Mouse (Mus musculus) kidney, postnatal 0 days (tissue): ENCODE results near the gene Fstl5. TPM values are rescaled to one million over a fixed set of nuclear protein-coding genes. Genes with fewer than 3 reads are reported as not detected.

Experiments
- ATAC-seq: fragments of 200-750 bp; cut with Nextera tagmentation; replicated peaks from 2 replicates; pipeline ENCODE4 v1.8.0; 2017; ENCODE audit warnings: low read depth, moderate number of reproducible peaks, moderate TSS enrichment, moderate library complexity; ENCODE audit not compliant: low FRiP score
- DNase-seq: peaks from one replicate; pipeline ENCODE4 v3.0.0-alpha.2; 2016; ENCODE audit warnings: low spot score
- H3K27ac ChIP-seq: fragments of 300-500 bp; sonication (generic); 2 replicates; pipeline ENCODE4 v1.5.1; 2014; ENCODE audit warnings: mild to moderate bottlenecking
- H3K27me3 ChIP-seq: fragments of 300-500 bp; sonication (generic); 2 replicates; pipeline ENCODE4 v1.6.1; 2014; ENCODE audit warnings: low read length, mixed read lengths; ENCODE audit not compliant: insufficient read depth
- H3K36me3 ChIP-seq: fragments of 300-500 bp; sonication (generic); 2 replicates; pipeline ENCODE4 v1.6.1; 2014; ENCODE audit warnings: low read length, mixed read lengths; ENCODE audit not compliant: insufficient read depth
- H3K4me1 ChIP-seq: fragments of 300-500 bp; sonication (generic); replicated peaks from 2 replicates; pipeline ENCODE4 v1.6.1; 2014; ENCODE audit warnings: antibody characterized with exemption, low read length, mixed read lengths; ENCODE audit not compliant: insufficient read depth
- H3K4me2 ChIP-seq: fragments of 300-500 bp; sonication (generic); 2 replicates; pipeline ENCODE4 v1.6.1; 2014; ENCODE audit warnings: mild to moderate bottlenecking, low read length, moderate library complexity, mixed read lengths
- H3K4me3 ChIP-seq: fragments of 300-500 bp; sonication (generic); replicated peaks from 2 replicates; pipeline ENCODE4 v1.5.1; 2014; ENCODE audit warnings: low read depth, low read length
- H3K9ac ChIP-seq: fragments of 300-500 bp; sonication (generic); 2 replicates; pipeline ENCODE4 v1.6.1; 2014; ENCODE audit warnings: low read depth, low read length
- H3K9me3 ChIP-seq: fragments of 300-500 bp; sonication (generic); replicated peaks from 2 replicates; pipeline ENCODE4 v1.6.1; 2016; ENCODE audit warnings: low read length, inconsistent platforms, mixed read lengths
- CTCF ChIP-seq: IDR thresholded peaks from 2 replicates; pipeline ENCODE4 v1.5.1; 2016; ENCODE audit warnings: antibody characterized with exemption, low read depth, mild to moderate bottlenecking, moderate library complexity
- WGBS: fragments of 180-500 bp; shearing (Covaris S2); extraction: QIAGEN DNeasy Blood & Tissue Kit; methylation state at CpG from one replicate; pipeline ENCODE4 v1.1.7; 2014; 5-methylcytosine and 5-hydroxymethylcytosine counted together
- polyA plus RNA-seq: library from polyadenylated mRNA; unstranded; fragments of >200 nt; fragmentation: Nextera tagmentation; extraction: Ambion mirVana; gene quantifications from 2 replicates; pipeline ENCODE4 v1.2.1, GENCODE M21; 2015

Gene Fstl5
- polyA plus RNA-seq, 1 experiment from 2014 or later, result not detected

DNA sequence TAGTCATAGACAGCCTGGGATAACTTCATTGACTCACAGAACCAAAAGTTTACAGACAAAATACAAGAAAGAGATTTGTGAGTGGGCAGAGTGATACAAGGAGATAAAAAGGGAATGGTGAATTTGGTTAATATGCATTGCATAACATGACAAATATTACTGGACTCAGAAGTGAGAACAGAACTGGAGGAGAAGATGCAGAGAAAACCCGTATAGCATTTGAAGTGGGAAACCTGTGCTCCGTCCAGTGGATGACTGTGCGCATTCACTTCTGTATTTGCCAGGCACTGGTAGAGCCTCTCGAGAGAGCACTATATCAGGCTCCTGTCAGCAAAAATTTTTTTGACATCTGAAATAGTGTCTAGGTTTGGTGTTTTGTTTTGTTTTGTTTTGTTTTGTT is 245.5 kb downstream of the Fstl5 start:
- Histone ChIP-seq H3K27ac (no peak overlapping the region), H3K9ac (no peak overlapping the region), H3K4me3 (no peak overlapping the region), H3K9me3 (no peaks in the 10 kb centered on the region), H3K4me1 (no peaks in the 10 kb centered on the region), H3K4me2 (no peak overlapping the region), H3K36me3 (no peaks in the 10 kb centered on the region), H3K27me3 (no peaks in the 10 kb centered on the region)
- no peak for TF ChIP-seq CTCF
- no peak for DNase-seq
- WGBS, result 91% methylated on average over 4 of the region's 4 CpGs
- ATAC-seq, result no peak

DNA sequence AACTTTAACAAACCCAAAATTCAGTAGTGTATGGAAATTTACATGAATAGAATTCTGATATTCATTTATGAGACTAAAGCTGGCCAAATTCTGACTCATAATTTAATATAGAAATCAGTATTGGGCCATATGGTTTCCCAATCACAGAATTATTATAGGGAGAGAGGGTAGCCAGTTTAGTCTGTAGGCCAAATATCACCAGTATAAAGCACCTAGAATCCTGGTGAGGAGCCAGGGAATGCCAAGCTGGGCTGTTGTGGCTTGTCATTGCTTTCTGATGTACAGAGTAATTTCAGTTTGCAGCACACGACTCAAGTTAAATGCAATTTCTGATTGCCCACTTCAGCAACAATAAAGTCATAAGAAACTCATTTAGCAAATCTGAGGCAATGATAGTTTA is 248.4 kb downstream of the Fstl5 start:
- H3K36me3 ChIP-seq, result no peaks in the 10 kb centered on the region
- DNase-seq, result no peak
- 82% methylated on average over 1 of the region's 1 CpGs for WGBS
- H3K27ac ChIP-seq, result no peak overlapping the region
- no peak overlapping the region for H3K4me3 ChIP-seq
- ATAC-seq, result no peak
- H3K9me3 ChIP-seq, result no peaks in the 10 kb centered on the region
- H3K27me3 ChIP-seq, result no peaks in the 10 kb centered on the region
- H3K4me1 ChIP-seq, result no peaks in the 10 kb centered on the region
- H3K4me2 ChIP-seq, result no peak overlapping the region
- no peak for TF ChIP-seq CTCF
- no peak overlapping the region for H3K9ac ChIP-seq

DNA sequence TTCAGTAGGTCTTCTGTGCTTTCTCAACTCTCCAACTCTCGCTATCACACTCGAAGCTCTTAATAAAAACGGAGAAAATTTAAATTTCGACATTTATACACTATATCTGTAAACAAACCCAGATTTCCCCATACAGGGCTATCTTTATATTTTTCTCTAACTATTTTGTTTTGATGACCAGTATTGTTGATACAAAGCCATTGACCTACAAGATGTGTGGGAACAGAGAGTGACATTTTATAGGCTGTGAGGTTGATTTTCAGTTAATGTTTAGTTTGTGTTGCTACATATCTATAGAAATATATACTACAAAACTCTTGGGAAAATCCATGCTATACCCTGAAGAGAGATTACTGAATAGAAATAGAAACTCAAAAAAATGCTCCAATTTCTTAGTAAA is 262.9 kb downstream of the Fstl5 start:
- no peak overlapping the region for H3K27ac ChIP-seq
- H3K27me3 ChIP-seq, result no peaks in the 10 kb centered on the region
- H3K9ac ChIP-seq, result no peak overlapping the region
- DNase-seq (no peak), ATAC-seq (no peak)
- no peak for TF ChIP-seq CTCF
- H3K4me3 ChIP-seq, result no peak overlapping the region
- WGBS, result 81% methylated on average over 4 of the region's 4 CpGs
- no peaks in the 10 kb centered on the region for H3K4me1 ChIP-seq
- H3K9me3 ChIP-seq, result no peaks in the 10 kb centered on the region
- no peak overlapping the region for H3K4me2 ChIP-seq
- no peaks in the 10 kb centered on the region for H3K36me3 ChIP-seq

DNA sequence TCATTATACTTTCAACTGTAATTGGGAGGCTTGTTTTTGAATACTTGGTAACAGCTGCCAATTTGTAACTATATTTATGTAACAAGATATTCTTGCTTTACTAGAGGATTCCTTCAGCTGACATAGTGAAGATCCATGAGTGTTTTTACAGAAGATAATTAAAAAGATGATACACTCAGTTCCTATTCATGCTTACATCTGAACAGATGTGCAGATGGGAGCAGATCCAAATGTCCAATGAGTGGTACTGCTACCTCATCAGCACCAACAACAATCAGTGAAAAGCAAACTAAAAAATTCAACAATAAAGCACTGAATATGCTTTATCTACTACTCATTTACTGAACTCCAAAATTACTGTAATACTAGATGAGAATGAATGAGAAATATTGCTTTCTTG is 292.9 kb downstream of the Fstl5 start:
- Histone ChIP-seq H3K4me3 (no peak overlapping the region), H3K27me3 (no peaks in the 10 kb centered on the region), H3K36me3 (no peaks in the 10 kb centered on the region), H3K9me3 (no peaks in the 10 kb centered on the region), H3K27ac (no peak overlapping the region), H3K4me1 (no peaks in the 10 kb centered on the region), H3K9ac (no peak overlapping the region), H3K4me2 (no peak overlapping the region)
- DNase-seq, result no peak
- no peak for TF ChIP-seq CTCF
- no peak for ATAC-seq

DNA sequence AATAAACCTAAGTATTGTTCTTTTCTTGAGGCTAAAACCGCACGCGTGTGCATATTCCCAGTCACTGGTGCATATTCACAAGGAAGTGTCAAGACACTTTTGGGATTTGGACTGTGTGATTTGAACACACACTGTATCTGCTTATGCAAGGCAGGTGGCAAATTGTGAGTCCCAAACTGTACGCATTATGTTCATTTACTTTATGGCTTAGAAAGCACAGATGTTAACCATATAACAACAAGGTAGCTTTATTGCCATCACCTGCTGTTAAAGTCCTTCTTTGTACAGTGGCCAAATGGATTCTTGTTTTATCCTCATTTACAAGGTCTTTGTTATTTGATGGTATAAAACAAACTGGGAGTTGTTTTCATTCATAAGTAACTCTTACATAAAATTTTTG is 295.8 kb downstream of the Fstl5 start:
- no peak overlapping the region for H3K4me3 ChIP-seq
- DNase-seq (no peak), ATAC-seq (no peak)
- H3K27ac ChIP-seq, result no peak overlapping the region
- H3K36me3 ChIP-seq, result no peaks in the 10 kb centered on the region
- H3K9me3 ChIP-seq, result no peaks in the 10 kb centered on the region
- H3K27me3 ChIP-seq, result no peaks in the 10 kb centered on the region
- 90% methylated on average over 4 of the region's 4 CpGs for WGBS
- H3K4me2 ChIP-seq, result no peak overlapping the region
- no peaks in the 10 kb centered on the region for H3K4me1 ChIP-seq
- TF ChIP-seq CTCF, result no peak
- no peak overlapping the region for H3K9ac ChIP-seq

DNA sequence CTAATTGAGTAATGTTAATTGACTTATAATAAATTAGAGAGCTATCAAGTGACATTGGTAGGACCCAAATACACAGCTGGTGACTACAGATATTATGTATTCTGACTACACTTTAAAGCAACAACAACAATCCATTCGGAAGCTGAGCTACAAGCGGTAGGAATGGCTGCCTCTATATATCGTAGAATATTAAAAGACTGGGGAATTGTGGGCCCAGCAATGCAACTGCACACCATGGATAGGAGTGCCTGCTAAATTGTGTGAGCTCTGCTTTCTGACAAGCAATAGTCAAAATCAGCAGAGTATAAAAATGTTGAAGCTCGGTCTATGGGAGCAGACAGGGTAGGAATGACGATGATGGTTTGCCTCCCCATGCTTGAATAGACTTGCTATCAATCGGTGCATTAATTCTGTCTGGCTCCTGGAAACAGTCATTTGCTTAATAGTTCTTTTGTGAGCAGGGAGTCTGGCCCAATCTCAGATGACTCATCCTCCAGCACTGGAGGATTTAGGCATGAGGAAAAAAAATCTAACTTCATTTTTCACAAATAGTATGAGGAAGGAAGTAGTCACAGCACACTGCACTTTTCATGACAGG is 354.8 kb downstream of the Fstl5 start:
- Histone ChIP-seq H3K27ac (no peak overlapping the region), H3K27me3 (no peaks in the 10 kb centered on the region), H3K9ac (no peak overlapping the region), H3K9me3 (no peaks in the 10 kb centered on the region), H3K4me2 (no peak overlapping the region), H3K4me3 (no peak overlapping the region), H3K4me1 (no peaks in the 10 kb centered on the region), H3K36me3 (no peaks in the 10 kb centered on the region)
- 78% methylated on average over 6 of the region's 6 CpGs for WGBS
- DNase-seq (no peak), ATAC-seq (no peak)
- TF ChIP-seq CTCF, result no peak

DNA sequence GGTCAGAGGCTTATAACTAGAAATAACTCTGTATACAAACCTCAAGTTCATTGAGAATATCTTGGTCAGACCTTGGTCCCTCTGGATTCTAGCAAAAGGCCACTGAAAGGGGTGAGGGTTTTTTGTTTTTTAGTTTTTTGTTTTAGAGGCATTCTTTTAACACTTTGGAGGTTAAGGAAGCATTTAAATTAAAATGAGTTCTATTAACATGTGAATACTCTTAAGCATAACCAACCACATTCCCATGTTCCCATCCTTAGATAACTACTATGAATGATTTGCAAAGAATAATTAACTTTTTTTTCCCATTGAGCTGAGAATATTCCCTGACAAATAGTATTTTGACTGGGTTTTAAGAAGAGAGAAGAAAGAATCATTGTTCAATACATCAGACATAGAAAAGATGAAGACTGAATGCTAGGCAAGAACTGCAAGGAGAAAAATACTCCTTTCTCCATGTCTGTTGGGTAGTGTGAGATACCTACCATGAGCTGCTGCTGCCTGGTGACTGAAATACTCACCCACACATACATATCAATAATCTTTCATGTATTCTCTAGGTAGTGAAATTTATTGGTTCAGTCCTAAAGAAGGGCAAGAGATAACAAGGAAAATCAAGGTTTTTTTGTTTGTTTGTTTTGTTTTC is 393.3 kb downstream of the Fstl5 start:
- no peak overlapping the region for H3K4me2 ChIP-seq
- no peak for TF ChIP-seq CTCF
- H3K36me3 ChIP-seq, result no peaks in the 10 kb centered on the region
- ATAC-seq (no peak), DNase-seq (no peak)
- H3K4me1 ChIP-seq, result no peaks in the 10 kb centered on the region
- no peaks in the 10 kb centered on the region for H3K9me3 ChIP-seq
- H3K27ac ChIP-seq, result no peak overlapping the region
- no peaks in the 10 kb centered on the region for H3K27me3 ChIP-seq
- no peak overlapping the region for H3K4me3 ChIP-seq
- no peak overlapping the region for H3K9ac ChIP-seq
